Mouse (Mus musculus): ENCODE results near the gene Msh4. TPM values are rescaled to one million over a fixed set of nuclear protein-coding genes. Genes with fewer than 3 reads are reported as not detected.
A peak's percentile ranks its signal among the peaks of the same experiment; 100 is the strongest.
"Not testable (repeated sequence)": the region's sequence is repeated elsewhere in the genome, so short reads cannot be mapped to it uniquely, and the experiment has no call there.

Msh4 gene
- total RNA-seq, 2 experiments from 2014 or later, result 0.20 to 0.22 TPM

DNA sequence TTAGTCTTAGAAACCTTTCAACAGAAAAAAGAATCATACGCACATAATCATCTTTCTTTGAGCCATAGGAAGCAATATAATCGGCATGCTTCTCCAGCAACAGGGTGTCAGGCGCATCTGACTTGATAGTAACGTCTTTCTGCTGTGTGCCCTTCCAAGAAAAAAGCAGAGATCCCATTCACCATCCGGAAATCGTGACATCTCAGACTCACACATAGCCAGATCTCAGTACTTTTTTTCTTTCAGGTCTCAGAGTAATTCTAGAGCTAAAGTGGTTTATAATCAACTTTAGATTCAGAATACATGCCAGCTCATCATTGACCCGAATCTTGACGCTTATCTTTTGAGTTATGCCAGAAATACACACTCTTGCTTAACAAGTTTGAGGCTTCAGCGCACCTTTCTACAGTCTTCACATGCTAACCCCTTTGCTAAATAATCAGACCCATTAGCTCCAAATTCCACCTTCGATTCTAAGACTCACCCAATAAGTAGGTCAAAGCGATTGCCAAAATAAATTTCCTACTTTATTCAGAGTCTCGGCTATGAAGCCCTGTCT lies 6.0 kb upstream of the Msh4 start:
- no peak for DNase-seq
- intact Hi-C loops (cut with DNase I), result loop anchor here (2.0 kb wide), 1 partner anchor 31 kb away; no protein-coding TSS in a partner anchor

DNA sequence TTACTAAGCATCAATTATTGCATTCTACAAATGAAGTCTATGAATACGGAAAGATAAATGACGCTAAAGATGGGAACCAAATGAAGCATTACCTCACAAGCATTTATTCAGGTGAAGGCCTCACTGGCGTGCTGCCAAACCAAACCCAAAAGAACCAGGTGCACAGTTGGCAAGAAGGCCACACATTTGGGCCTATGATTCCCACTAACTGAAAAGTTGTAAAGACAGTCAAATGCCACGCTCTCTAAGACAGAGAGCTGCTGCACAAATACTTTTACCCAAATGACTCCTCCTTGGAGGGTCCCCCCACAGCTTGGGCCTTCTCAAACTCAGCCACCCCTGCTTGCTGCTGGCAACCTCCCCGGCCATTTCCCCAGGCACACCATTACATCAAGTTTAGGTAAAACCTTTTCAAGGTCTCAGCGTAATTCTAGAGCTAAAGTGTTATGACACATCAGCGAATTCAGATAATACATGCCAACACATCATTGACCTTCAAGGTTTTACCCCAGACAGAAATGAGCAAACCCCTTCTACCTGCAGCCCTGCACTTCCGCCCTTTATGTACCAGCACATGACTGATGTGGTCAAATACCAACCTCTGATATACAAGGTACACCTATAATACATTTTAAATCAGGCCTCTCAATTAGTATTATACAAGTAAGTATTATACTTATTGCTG lies 5.4 kb upstream of the Msh4 start:
- intact Hi-C loops (cut with DNase I), result no loop called here

DNA sequence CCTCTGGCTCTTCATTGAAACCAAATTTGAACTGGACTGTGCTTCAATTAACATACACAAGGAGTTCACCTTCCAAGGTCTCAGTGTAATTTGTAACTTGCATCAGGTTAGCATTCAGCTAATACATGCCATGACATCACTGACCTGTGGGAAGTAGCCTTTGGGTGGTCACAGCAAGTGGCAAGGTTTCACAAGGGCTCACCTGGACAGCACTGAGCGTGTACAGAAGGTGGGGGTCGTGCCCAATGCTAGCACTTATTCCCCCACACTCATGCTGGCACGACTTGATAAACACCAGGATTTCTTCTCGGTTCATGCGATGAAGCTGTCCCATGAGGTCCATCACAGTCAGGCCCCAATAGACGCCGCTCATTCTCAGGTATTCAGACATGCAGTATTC lies 4.6 kb upstream of the Msh4 start:
- intact Hi-C loops (cut with DNase I), result no loop called here
- no peak for DNase-seq

More for the DNA sequence above, 5.4 kb upstream of the Msh4 start:
- no peak for DNase-seq

DNA sequence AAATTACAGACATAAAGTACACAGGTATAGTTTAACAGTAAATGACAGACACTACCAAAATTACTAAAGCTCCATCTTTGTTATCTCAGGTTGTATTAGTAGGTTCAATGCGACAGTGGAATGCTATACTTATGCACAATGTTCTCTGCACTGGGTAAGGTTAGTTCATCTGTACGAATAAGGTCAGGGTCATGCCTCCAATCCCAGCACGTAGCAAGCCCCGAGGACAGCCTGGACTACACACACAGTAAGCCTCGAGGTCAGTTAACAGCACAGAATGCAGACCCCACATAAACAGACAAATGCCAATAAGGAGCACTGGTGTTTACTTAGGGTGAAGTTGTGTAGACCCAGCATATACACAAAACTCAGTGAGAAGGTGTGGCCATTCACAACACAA lies 3.0 kb upstream of the Msh4 start:
- no peak for DNase-seq
- intact Hi-C loops (cut with DNase I), result no loop called here

DNA sequence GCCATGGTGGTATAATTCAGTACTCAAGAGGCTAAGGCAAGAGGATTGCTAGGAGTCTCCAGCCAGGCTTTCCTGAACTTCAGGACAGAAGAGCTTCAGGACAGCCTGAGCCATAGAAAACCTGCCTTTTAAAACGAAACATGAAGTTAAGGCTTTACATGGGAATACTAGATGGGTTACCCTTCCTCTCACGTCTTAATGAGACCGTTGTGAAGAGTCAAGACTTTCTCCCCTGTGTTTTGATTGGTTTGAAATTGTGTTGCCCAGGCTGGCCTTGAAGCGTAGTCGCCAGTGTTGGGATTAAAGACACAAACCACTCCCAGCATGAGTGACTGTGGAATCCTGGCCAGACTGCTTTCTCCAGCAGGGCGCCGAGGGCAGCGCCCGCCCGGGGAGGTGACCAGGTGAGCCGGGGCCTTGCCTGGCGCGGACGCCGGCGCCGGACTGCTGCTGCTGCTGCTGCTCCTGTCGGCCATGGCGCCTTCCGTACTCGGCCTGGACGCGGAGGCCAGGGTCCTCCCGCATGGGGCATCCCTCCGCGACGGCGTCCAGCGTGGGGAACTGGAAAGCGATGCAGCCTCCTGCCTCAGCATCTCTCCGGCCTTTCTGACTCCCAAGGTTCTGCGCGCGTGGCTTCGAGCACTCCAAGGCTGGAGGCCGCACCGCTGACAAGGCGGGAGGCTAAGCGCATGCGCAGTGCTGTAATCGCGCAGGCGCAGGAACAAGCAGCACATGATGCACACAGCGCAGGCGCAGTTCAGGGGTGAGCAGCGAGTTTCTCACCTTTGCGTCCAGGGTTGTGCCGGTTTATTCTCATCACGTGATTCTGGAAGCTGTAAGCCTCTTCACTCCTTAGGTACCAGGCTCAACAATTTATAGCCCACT lies 445 bp downstream of the Msh4 start:
- DNase-seq, result no peak
- intact Hi-C loops (cut with DNase I), result no loop called here

DNA sequence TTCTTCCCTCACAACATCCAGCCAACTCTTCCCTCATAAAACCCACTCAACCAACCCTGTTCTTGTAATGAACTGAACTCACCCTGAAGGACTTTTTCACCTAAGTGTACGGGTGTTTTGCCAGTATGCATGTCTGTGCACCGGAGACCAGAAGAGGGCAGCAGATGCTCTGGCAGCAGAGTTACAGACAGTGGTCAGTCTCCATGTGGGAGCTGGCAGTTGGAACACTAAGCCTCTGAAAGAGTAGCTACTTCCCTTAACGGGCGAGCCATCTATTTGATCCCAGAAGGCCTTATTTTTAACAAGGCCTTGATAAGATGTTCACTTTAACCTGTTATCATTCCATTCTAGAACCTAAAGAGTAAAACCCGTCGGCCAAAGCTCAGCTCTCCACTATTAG lies 1.4 kb downstream of the Msh4 start:
- intact Hi-C loops (cut with DNase I), result no loop called here
- peak; percentile 50 to 74 for DNase-seq

DNA sequence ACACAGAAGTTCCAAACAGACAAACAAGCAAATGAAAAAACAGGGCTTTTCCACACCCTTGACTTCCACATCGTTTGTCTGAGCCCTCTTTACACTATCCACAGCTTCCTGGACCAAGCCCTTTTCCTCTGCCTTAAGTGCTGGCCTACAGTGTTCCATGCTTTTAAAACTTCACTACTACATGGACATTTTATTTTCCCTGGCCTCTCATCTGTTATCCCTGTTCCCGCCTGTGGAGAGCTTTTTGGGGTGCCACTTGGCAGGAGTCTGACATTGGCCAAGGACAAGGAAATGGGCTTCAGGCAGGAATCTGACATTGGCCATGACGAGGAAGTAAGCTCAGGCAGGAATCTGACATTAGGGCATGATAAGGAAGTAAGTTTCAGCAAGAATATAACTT lies 3.3 kb downstream of the Msh4 start:
- intact Hi-C loops (cut with DNase I), result no loop called here
- no peak for DNase-seq

DNA sequence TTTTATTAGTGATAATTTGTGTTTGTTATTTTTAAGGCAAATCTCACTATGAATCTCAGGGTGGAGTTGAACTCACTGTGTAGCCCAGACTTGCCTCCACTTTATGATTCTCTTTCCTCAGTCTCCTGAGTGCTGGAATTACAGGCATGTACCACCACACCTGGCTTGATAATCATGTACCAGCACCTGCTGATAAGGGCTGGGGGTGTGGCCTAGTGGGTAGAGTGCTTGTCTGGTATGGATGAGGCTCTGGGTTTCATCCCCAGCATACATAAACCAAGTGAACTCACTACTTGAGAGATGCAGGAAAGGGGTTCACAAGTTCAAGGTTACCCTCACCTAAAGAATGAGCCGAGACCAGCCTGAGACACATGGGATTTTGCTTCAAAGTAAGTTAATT lies 4.0 kb downstream of the Msh4 start:
- DNase-seq, result no peak
- intact Hi-C loops (cut with DNase I), result no loop called here

DNA sequence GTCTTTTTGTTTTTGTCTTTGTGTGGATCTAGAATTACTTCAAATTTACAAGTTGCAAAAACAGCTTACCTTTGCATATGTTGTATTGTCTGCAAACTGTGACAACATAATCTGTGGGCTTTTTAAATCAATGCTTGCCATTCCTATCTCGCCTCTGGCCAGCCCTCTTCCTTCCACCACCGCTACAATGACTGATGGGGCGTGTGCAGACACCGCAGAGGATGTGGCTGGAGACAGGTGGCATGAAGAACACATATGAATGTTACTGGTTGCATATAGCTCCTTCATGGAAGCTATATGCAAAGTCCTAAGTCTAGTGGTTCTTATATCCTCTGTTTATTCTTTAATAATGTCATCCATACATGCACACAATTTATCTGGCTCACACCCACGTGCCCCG lies 8.7 kb downstream of the Msh4 start:
- intact Hi-C loops (cut with DNase I), result no loop called here
- DNase-seq, result no peak

DNA sequence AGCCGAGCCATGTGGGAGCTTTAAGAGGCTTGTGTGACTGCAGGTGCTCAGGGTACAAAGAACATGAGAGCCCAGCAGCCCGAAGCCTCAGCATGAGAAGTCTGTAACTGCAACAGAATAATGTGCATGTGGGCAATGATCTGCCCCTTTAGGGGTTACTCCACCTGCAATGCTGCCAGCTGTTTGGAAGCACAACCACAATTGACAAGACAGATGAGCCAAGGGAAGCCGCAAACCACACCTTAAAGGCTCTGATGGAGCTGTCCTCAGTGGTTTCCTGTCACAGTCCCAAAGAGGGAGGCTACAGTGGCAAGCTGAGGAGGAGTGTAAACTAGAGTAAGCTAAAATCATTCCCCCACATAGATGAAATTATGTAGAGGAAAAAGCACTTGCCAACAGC lies 10.5 kb downstream of the Msh4 start:
- DNase-seq, result no peak
- intact Hi-C loops (cut with DNase I), result no loop called here

DNA sequence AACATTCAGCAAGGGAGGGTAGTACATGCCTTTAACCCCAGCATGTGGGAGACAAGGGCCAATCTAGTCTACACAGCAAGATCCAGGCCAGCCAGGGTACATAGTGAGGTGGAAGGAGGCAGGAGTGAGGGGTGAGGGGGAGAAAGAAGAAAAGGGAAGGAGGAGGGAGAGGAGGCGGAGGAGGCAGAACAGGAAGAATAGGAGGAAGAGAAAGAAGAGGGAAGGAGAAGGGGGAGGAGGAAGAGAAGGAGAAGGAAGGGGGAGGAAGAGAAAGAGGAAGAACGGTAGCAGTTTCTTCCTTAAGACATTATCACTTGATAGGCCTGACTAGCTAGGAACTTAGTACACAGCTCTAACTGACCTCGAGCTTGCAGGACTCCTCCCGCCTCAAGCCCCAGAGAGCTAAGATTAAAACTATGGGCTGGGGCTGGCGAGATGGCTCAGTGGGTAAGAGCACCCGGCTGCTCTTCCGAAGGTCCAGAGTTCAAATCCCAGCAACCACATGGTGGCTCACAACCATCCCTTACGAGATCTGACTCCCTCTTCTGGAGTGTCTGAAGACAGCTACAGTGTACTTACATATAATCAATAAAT lies 16.7 kb downstream of the Msh4 start:
- no peak for DNase-seq
- intact Hi-C loops (cut with DNase I), result no loop called here

DNA sequence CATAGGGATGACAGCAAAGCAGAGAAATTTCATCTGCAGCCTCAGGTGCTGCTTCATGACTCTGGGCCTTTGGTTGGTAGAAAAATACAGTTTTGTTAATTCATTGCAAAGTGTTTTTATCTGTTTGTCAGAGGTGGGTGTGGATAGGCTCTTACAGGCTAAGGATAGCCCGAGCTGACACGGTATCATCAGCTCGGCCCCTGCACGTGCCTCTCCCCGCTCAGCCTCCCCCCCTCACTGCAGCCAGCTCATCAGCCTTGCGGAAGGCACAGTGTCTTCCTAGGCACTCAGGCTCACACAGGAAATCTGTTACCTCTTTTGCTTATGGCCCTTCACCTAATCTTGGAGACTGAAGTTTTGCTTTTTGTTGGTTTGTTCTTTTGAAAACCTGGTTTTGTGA lies 17.8 kb downstream of the Msh4 start:
- DNase-seq, result no peak
- intact Hi-C loops (cut with DNase I), result no loop called here

DNA sequence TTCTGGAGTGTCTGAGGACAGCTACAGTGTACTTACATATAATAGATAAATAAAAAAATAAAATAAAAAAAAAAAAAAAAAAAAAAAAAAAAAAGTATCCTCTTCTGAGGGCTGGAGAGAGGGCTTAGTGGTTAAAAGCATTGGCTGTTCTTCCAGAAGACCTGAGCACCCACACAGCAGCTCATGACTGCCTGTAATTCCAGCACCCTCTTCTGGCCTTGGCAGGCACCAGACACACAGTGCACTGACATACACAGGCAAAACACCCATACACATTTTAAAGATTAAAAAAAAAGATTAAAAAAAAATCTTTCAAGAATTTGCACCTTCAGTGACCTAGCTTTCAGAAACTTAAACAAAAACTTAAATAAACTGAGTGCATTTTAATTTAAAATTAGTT lies 19.6 kb downstream of the Msh4 start:
- DNase-seq, result no peak
- intact Hi-C loops (cut with DNase I), result no loop called here

DNA sequence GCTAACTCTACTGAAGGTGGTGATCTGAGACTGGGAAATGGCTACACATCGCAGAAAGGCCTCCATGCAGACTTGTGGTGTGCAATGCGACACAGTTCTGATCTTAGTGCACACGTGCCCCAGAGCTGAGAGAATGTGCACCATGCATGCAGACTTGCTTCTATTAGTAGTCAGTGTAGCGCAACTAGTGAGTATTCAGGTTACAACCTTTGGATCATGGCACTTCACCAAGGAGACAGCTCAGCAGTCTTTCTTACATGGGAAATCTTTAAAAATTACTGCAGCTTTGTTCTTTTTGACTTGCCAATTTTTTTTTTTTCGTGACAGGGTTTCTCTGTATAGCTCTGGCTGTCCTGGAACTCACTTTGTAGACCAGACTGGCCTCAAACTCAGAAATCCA lies 34.5 kb downstream of the Msh4 start:
- intact Hi-C loops (cut with DNase I), result no loop called here
- DNase-seq, result no peak

DNA sequence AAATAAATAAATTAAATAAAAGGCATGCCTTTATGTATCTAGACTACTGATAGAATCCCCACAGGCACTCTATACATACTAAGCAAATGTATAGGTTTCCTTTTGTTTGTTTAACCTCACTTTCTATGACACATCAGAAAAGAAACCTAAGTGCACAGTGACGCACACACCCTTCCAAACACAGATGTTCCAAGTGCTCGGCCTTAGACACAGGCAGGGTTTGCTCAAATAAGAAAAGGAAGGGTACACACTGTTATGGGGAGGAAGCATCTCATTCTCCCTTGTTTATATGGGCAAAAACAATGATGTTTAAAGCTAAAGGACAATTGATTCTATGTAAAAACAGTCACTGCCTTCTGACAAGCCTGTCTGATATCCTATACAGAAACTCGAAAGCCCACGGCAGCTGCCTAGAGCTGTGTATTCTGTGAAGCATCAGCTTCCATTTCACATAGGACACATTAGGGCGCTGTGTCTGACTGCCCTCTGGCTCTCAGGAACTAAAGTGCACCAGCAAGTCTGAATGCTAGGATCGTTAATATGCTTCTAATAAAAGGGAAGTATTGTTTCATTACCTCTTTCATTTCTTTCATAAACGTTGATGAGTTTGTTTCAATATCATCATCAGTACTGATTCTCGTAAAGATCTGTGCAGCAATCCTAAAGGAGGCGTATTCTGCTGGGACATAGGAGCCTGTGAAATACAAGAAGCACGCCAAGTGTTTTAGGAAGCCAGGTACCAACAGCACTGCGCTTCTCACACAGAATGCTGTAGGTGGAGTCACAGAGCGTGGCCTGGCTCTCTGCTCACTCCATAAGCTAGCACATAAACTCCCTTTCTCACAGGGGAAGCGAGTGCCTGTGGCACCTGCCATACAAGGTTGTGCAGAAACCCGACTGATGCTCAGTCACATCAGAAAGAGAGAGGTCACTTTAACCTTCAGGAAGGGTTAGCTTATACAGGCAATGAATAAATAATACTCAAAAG lies 38.5 kb downstream of the Msh4 start:
- no peak for DNase-seq
- intact Hi-C loops (cut with DNase I), result no loop called here

DNA sequence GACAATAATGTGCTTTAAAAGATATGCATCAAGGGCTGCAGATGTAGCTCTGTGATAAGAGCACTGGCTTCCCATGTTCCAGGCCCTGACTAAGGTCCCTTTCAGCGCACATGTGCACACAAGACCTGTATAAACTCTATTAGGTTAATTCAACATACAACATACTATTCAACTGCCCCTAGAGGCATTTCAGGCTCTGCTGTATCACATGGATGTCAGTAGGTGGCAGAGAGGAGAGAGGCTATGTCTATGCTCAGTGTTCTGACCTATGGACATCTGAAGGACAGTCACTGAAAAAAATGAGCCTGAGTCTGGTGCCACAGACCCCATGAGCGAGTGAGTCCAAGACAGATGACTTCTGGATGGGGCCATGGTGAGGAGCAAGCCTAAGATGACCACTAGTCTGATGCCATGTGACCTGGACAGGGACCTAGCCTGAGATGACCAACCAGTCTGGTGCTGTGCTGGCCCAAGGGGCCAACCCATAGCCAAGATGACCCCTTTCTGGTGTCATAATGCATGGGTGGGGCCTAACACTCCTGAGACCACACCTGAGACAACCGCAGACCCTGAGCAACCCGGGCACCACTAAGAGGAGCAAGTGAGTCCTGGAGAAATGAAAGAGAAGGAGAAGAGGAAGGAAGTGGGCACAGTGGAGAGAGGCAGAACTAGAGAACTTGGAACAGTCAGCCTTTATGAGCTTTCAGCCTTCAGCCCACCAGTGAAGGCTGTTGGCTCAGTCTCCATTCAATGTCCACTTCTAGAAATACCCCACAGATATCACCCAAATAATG lies 41.1 kb downstream of the Msh4 start:
- DNase-seq, result no peak
- intact Hi-C loops (cut with DNase I), result no loop called here

DNA sequence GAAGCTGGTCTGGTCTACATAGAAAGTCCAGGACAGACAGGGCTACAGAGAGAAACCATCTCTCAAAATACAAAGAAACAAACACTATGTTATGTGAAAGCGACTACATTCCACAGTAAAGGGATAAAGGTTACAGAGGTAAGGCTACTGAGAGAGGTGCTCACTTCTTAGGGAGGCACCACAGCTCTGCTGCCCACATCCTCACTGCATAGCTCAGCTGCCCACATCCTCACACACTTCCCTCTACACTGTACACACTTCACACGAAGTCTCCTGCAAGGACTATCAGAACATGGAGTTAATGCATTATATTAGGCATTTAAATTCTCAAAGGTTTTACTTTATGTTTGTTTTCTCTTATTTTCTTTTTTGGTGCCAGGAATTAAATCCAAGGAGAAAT lies 42.1 kb downstream of the Msh4 start:
- DNase-seq, result no peak
- intact Hi-C loops (cut with DNase I), result no loop called here

DNA sequence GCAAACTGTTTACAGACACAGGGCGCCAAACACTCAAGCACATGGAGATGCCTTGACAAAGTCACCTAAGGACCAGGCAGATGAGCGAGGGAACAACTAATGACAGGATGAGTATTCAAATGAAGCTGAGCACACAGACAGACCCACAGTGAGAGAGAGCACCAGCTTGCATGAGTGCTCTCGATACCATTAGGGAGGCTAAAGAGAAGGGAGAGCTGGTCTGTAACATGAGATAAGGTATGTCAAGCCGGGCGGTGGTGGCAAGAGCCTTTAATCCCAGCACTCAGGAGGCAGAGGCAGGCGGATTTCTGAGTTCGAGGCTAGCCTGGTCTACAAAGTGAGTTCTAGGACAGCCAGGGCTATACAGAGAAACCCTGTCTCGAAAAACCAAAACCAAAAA lies 45.5 kb downstream of the Msh4 start:
- DNase-seq; intact Hi-C loops (cut with DNase I): not testable (repeated sequence)

DNA sequence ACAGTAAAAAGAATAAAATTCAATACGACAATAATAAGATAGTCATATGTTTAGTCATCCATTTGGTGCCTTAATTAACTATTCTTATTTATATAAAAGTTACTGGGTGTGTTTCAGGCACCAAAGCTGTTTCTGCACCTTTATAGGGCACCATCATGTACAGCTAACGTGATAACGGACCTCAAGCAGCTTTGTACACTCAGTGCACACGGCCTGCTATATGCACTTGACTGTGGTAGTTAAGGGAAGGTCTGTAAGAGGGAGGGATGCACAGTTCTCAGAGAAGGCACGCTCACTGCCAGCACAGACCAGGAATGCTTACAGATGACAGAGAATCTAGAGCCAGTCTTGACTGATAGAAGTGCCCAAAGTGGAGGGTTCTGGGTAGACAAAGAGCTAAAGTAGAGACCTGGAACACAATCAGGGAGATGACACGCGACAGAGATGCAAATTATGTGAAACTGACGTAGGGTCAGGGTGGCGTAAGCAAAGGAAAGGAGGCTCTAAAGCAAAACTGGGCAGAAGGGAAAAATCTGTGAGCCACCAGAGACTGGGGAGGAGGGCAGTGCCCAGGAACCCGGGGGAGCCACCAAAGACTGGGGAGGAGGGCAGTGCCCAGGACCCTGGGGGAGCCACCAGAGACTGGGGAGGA lies 47.5 kb downstream of the Msh4 start:
- no peak for DNase-seq

More for the DNA sequence above, 47.5 kb downstream of the Msh4 start:
- intact Hi-C loops (cut with DNase I), result no loop called here
